Mouse (Mus musculus) naive thymus-derived CD4-positive, alpha-beta T cell, adult 2 months (primary cell): ENCODE data around the gene Mob4.
A peak's percentile ranks its signal among the peaks of the same experiment; 100 is the strongest.

Source experiments
- DNase-seq: peaks from one replicate; pipeline ENCODE4 v3.0.0-alpha.2; 2011; ENCODE audit warnings: low read depth

Gene Mob4

DNA sequence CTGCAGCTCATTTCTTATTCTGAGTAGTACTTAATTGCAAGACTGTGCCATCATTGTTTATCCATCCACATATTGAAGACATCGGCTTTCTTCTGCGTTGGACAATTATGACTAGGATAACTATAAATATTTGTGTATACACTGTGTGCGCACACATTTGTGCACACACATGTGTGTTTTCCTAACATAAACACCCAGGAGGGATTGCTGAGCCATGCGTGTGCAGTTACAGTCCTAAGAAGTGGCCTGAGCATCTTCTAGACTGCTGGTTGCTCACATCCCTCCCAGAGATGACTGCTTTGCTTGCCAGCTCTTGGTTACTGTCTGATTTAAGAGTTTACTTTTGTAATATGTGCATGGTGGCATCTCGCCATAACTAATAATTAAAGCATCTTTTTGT is 51.4 kb downstream of the Mob4 start:
- no peak for DNase-seq

DNA sequence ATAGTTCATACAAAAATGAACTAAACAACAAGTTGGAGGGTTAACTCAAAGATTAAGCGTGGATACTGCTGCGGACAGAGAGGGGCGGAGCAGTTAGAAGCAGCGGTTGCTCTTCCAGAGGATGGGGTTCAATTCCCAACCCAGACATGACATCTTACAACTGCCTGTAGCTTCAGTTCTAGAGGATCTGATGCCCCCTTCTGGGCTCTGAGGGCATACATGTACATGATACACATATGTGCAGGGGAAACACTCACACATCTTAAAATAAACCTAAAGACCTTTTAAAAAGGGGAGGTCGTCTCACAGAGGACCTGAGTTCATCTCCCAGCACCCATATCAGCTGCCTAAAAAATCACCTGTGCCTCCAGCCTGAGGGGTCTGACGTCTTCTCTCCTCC is 54.7 kb downstream of the Mob4 start:
- DNase-seq, result peak; percentile 31

GRCm38 (mm10) chr1:55186592-55187210 is 55.7 kb downstream of the Mob4 start:
- DNase-seq, result no peak

DNA sequence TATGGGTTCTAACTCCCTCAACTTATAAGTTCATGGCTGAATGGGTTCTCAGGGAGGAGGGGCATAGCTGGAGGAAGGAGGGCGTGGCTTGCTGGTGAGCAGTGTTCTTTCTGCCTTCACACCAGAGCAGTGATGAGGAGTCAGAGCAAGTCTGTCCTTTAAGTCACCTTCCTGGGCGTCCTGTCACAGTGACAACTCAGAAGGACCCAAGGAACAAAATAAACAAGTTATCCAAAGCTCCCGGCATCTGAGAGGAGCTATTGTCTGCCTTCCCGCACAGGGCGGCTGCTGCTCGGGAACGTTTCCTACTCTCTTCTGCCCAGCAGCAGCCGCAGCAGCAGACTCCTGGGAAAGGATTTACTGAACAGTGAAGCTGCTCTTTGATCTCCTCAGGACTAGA is 61.0 kb downstream of the Mob4 start:
- no peak for DNase-seq

GRCm38 (mm10) chr1:55192824-55193223 is 61.8 kb downstream of the Mob4 start:
- DNase-seq, result peak; percentile 53

DNA sequence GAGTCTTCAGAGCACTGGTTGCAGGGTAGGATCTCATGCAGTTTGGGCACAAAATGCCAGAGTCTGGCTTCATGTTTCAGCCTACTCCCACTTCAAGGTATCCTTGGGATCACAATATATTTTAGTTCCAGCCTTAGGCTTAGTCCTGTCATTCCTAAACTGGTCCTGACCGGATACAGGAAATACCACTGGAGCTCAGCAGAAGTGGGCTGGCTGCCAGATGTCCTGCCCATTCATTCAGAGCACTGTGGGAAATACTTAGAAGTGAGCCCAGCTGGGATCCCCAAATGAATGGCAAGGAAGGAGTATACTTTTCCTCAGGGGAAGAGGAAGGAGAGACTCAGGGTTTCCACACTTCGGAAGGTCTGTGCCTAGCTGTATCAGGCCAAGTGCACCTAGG is 62.3 kb downstream of the Mob4 start:
- no peak for DNase-seq

DNA sequence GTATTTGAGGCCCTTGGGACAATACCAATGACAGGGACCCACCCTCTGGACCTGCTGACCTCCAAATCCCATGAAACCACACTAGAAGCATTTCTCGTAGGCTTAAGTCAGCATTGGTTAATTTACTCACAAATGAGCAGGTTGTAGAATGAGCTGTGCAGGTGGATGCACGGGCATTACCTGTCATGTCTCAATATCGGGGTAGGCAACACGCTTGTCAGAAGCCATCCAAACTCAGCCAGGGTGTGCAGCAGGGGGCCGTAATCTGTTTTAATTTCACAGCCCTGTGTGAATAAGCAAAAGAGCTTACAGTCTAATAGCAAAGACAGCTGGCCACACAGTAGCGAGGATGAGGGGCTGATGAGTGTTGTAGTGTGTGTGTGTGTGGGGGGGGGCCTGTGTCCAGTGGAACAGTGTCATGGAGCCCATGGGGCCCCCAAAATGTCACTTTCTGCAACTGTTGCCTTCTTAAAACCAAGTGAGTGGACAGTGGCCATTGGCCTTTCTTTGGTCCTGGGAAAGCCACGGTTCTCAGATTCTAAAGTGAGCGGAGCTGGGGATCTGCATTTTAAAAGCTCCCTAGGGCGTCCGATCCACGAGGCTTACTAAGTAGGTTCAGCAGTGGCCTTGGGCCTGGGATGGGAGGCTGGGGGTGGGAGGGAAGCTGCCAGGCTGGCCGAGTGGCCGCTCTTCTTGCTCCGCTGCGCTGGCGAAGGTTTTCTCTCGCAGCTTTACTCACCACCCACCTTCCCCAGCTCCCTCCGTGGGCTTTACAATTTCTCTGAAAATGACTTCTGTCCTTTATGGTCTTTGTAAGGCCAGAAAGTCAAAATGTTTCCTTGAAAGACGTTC is 63.3 kb downstream of the Mob4 start:
- DNase-seq, result no peak

GRCm38 (mm10) chr1:55195021-55195420 is 64.0 kb downstream of the Mob4 start:
- DNase-seq, result no peak

- DNase-seq, result peak; percentile 62
These were observed 65.4 kb downstream of the Mob4 start for GRCm38 (mm10) chr1:55196327-55197003.

- no peak for DNase-seq
These were observed 67.7 kb downstream of the Mob4 start for GRCm38 (mm10) chr1:55198719-55199118.

DNA sequence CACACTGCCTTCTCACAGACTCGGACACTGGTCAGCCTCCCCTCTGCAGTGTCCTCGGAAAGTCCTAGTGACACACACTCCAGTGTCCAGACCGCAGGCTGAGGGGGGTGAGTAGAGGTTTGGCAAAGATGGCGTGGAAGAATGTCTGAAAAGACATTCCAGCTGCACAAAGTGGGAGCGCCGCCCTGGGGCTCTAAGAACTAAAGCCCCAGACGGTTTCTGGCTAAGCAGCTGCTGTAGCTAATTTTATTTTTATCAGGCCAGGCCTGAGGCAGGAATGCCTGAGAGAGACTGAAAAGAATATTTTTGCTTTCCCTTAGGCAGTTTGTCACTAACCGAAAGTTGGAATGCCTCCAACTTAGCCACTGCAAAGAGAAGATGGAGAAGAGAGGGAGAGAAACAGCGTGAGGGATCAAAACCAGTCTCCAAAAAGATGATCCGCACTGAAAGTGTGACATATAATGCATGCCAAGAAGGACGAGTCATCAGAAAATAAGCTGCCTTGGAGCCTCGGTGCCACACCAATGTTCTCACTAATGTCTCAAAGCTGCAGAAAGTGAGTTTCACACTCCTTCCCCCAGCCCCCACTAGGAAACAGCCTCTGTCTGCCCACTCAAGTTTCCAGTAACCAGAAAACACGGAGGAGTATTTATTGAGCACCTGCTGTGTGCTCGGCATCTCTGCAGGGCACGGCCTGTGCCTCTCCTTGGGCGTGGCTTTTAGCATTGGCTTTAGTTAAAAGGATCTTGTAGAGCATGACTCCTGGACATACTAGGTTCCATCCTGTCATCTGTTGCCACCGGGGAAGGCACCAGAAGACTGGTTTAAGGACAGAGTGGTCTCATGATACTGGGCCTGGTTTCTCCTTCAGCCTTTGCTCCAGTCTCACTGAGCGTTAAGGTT is 71.1 kb downstream of the Mob4 start:
- DNase-seq, result no peak
